Mouse (Mus musculus): ENCODE measurements around the gene Rundc3a. TPM values are rescaled to one million over a fixed set of nuclear protein-coding genes. Genes with fewer than 3 reads are reported as not detected.

Rundc3a gene
- polyA plus RNA-seq, 1 experiment from 2014 or later = 115 TPM

DNA sequence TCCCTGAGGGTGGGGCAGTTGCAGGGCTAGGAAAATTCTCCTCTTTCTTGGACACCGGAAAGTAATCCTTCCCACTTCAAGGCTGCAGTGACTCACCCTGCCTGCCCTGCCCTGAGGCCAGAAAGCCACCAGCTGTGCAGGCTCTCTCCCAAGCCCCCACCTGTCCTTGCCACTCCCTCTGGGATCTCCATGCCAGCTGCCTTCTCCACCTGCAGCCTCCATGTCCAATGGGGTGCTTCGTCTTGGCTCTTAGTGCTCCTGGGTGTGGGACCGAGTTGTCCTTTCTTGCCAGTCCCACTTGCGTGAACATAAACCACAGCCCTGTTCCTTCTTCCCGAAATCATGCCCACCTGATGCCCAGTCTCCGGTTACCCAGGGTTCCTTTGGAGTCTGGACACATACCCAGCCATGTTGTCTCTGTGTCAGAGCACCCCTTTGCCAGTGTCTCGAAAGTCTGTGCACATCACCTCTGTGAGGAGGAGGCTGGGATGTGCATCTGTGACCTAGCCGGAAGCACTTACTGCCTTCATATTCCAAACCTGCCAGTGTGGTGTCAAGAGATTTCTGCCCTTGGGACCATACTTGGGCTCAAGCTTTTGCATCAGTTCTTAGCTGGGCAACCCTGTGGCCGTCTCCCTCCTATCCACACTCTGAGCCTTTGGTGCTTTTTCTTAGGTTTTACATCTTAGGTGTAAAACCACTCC, 1.4 kb downstream of the Rundc3a start:
- DNase-seq (ENCODE audit: low spot score) = no peak
- H3K9ac ChIP-seq (ENCODE audit: low read length) = peak overlapping the region; percentile 88
- no peaks in the 10 kb centered on the region for H3K9me3 ChIP-seq (replicated peaks; ENCODE audit: control insufficient read depth, low read length)
- H3K27me3 ChIP-seq (replicated peaks; ENCODE audit: control insufficient read depth, insufficient read depth, low read length) = 0 out of 2 replicates have a peak, but pooled peaks cover under 1% of the 10 kb centered on the region
- peaks cover 17% of the 10 kb centered on the region for H3K36me3 ChIP-seq (ENCODE audit: control insufficient read depth, insufficient read depth, low read length)
- WGBS = 80% methylated on average over 9 of the region's 9 CpGs
- peak overlapping the region; percentile 96 for H3K27ac ChIP-seq (ENCODE audit: low read depth, low read length)
- peak overlapping the region; percentile 78 for H3K4me2 ChIP-seq (ENCODE audit: low read length)
- no peak for ATAC-seq
- peak overlapping the region; percentile 83 for H3K4me3 ChIP-seq (ENCODE audit: low read depth, low read length)
- H3K4me1 ChIP-seq (ENCODE audit: control insufficient read depth, insufficient read depth, low read length) = peaks cover 44% of the 10 kb centered on the region

DNA sequence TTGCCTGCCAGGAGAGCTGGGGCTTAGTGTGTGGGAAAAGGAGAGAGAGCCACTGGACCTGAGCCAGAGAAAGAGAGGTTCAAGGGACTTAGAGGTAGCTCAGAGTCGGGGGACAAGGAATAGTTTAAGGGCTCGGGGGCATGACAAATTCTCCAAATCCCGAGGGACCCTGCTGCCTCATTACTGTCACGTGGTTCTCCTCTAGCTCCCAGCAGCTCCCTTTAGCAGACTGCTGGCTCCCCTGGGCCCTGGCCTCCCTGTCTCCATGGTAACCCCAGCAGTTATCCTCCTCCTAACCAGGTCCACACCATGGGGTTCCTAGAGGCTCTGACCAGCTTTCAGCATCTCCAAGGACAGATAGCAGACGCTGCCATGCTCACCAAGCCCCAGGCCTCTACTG, 2.0 kb downstream of the Rundc3a start:
- ATAC-seq = no peak
- WGBS = 0% methylated on average over 5 of the region's 5 CpGs
- no peaks in the 10 kb centered on the region for H3K9me3 ChIP-seq (replicated peaks; ENCODE audit: control insufficient read depth, low read length)
- H3K36me3 ChIP-seq (ENCODE audit: control insufficient read depth, insufficient read depth, low read length) = peaks cover 24% of the 10 kb centered on the region
- H3K27ac ChIP-seq (ENCODE audit: low read depth, low read length) = peak overlapping the region; percentile 96; the same call in 1 of the 2 replicates
- peak overlapping the region; percentile 88 for H3K9ac ChIP-seq (ENCODE audit: low read length)
- DNase-seq (ENCODE audit: low spot score) = peak; percentile 68
- 0 out of 2 replicates have a peak, but pooled peaks cover 3% of the 10 kb centered on the region for H3K27me3 ChIP-seq (replicated peaks; ENCODE audit: control insufficient read depth, insufficient read depth, low read length)
- peak overlapping the region; percentile 78 for H3K4me2 ChIP-seq (ENCODE audit: low read length)
- peaks cover 45% of the 10 kb centered on the region for H3K4me1 ChIP-seq (ENCODE audit: control insufficient read depth, insufficient read depth, low read length)
- peak overlapping the region; percentile 83 for H3K4me3 ChIP-seq (ENCODE audit: low read depth, low read length)

- H3K4me1 ChIP-seq (ENCODE audit: control insufficient read depth, insufficient read depth, low read length) = peaks cover 45% of the 10 kb centered on the region
- H3K36me3 ChIP-seq (ENCODE audit: control insufficient read depth, insufficient read depth, low read length) = peaks cover 34% of the 10 kb centered on the region
- no peaks in the 10 kb centered on the region for H3K9me3 ChIP-seq (replicated peaks; ENCODE audit: control insufficient read depth, low read length)
- WGBS = 65% methylated on average over 6 of the region's 6 CpGs
- no peak overlapping the region for H3K27ac ChIP-seq (ENCODE audit: low read depth, low read length)
- peak overlapping the region; percentile 88 for H3K9ac ChIP-seq (ENCODE audit: low read length)
- H3K4me3 ChIP-seq (ENCODE audit: low read depth, low read length) = peak overlapping the region; percentile 83; the same call in 1 of the 2 replicates
- peak overlapping the region; percentile 78 for H3K4me2 ChIP-seq (ENCODE audit: low read length)
- ATAC-seq = no peak
- 0 out of 2 replicates have a peak, but pooled peaks cover 3% of the 10 kb centered on the region for H3K27me3 ChIP-seq (replicated peaks; ENCODE audit: control insufficient read depth, insufficient read depth, low read length)
- no peak for DNase-seq (ENCODE audit: low spot score)
Observed at GRCm38 (mm10) chr11:102396263-102396662, 3.1 kb downstream of the Rundc3a start.

GRCm38 (mm10) chr11:102396671-102397141, 3.5 kb downstream of the Rundc3a start:
- Histone ChIP-seq H3K27me3 (replicated peaks; ENCODE audit: control insufficient read depth, insufficient read depth, low read length) (0 out of 2 replicates have a peak, but pooled peaks cover 3% of the 10 kb centered on the region), H3K4me2 (ENCODE audit: low read length) (peak overlapping the region; percentile 78; the same call in 1 of the 2 replicates), H3K4me3 (ENCODE audit: low read depth, low read length) (no peak overlapping the region), H3K27ac (ENCODE audit: low read depth, low read length) (no peak overlapping the region), H3K4me1 (ENCODE audit: control insufficient read depth, insufficient read depth, low read length) (peaks cover 45% of the 10 kb centered on the region), H3K9me3 (replicated peaks; ENCODE audit: control insufficient read depth, low read length) (no peaks in the 10 kb centered on the region), H3K36me3 (ENCODE audit: control insufficient read depth, insufficient read depth, low read length) (peaks cover 38% of the 10 kb centered on the region), H3K9ac (ENCODE audit: low read length) (peak overlapping the region; percentile 35)
- no peak for ATAC-seq
- no peak for DNase-seq (ENCODE audit: low spot score)
- WGBS = 80% methylated on average over 7 of the region's 7 CpGs

GRCm38 (mm10) chr11:102398007-102398825, 5.0 kb downstream of the Rundc3a start:
- Histone ChIP-seq H3K27ac (ENCODE audit: low read depth, low read length) (no peak overlapping the region), H3K9me3 (replicated peaks; ENCODE audit: control insufficient read depth, low read length) (no peaks in the 10 kb centered on the region), H3K4me1 (ENCODE audit: control insufficient read depth, insufficient read depth, low read length) (peaks cover 45% of the 10 kb centered on the region), H3K36me3 (ENCODE audit: control insufficient read depth, insufficient read depth, low read length) (peaks cover 53% of the 10 kb centered on the region), H3K4me2 (ENCODE audit: low read length) (no peak overlapping the region), H3K4me3 (ENCODE audit: low read depth, low read length) (no peak overlapping the region), H3K9ac (ENCODE audit: low read length) (0 out of 2 replicates have a peak overlapping the region, but pooled peaks have one; percentile 21), H3K27me3 (replicated peaks; ENCODE audit: control insufficient read depth, insufficient read depth, low read length) (0 out of 2 replicates have a peak, but pooled peaks cover 3% of the 10 kb centered on the region)
- no peak for ATAC-seq
- 80% methylated on average over 20 of the region's 20 CpGs for WGBS
- peak; percentile 60 for DNase-seq (ENCODE audit: low spot score)

DNA sequence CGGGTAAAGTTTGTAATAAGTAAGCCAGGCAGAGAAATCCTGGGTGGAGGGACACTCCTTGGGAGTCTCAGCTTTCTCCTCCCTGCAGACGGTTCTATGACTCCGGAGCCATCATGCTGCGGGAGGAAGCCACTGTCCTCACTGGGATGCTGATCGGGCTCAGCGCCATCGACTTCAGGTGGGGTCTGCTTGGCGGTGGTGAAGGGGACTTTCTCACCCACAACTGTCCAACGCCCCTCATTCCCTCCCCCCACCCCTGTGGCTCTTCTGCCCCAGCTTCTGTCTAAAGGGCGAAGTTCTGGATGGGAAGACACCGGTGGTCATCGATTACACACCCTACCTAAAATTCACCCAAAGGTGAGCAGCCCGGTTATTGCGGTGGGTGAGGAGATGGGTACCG, 5.9 kb downstream of the Rundc3a start:
- WGBS = 19% methylated on average over 15 of the region's 15 CpGs
- no peak overlapping the region for H3K4me3 ChIP-seq (ENCODE audit: low read depth, low read length)
- H3K9ac ChIP-seq (ENCODE audit: low read length) = 0 out of 2 replicates have a peak overlapping the region, but pooled peaks have one; percentile 21
- no peak overlapping the region for H3K4me2 ChIP-seq (ENCODE audit: low read length)
- H3K9me3 ChIP-seq (replicated peaks; ENCODE audit: control insufficient read depth, low read length) = no peaks in the 10 kb centered on the region
- H3K4me1 ChIP-seq (ENCODE audit: control insufficient read depth, insufficient read depth, low read length) = peaks cover 42% of the 10 kb centered on the region
- H3K27ac ChIP-seq (ENCODE audit: low read depth, low read length) = no peak overlapping the region
- ATAC-seq = no peak
- H3K36me3 ChIP-seq (ENCODE audit: control insufficient read depth, insufficient read depth, low read length) = peaks cover 62% of the 10 kb centered on the region
- H3K27me3 ChIP-seq (replicated peaks; ENCODE audit: control insufficient read depth, insufficient read depth, low read length) = 0 out of 2 replicates have a peak, but pooled peaks cover 3% of the 10 kb centered on the region
- no peak for DNase-seq (ENCODE audit: low spot score)

- no peak overlapping the region for H3K27ac ChIP-seq (ENCODE audit: low read depth, low read length)
- 7% methylated on average over 34 of the region's 34 CpGs for WGBS
- DNase-seq (ENCODE audit: low spot score) = peak; percentile 49
- peaks cover 37% of the 10 kb centered on the region for H3K4me1 ChIP-seq (ENCODE audit: control insufficient read depth, insufficient read depth, low read length)
- no peak overlapping the region for H3K9ac ChIP-seq (ENCODE audit: low read length)
- 0 out of 2 replicates have a peak, but pooled peaks have one; percentile 1 for ATAC-seq
- H3K27me3 ChIP-seq (replicated peaks; ENCODE audit: control insufficient read depth, insufficient read depth, low read length) = 0 out of 2 replicates have a peak, but pooled peaks cover 3% of the 10 kb centered on the region
- peak overlapping the region; percentile 23; the same call in 1 of the 2 replicates for H3K4me2 ChIP-seq (ENCODE audit: low read length)
- no peaks in the 10 kb centered on the region for H3K9me3 ChIP-seq (replicated peaks; ENCODE audit: control insufficient read depth, low read length)
- no peak overlapping the region for H3K4me3 ChIP-seq (ENCODE audit: low read depth, low read length)
- peaks cover 68% of the 10 kb centered on the region for H3K36me3 ChIP-seq (ENCODE audit: control insufficient read depth, insufficient read depth, low read length)
Observed at GRCm38 (mm10) chr11:102399610-102400072, 6.4 kb downstream of the Rundc3a start.

DNA sequence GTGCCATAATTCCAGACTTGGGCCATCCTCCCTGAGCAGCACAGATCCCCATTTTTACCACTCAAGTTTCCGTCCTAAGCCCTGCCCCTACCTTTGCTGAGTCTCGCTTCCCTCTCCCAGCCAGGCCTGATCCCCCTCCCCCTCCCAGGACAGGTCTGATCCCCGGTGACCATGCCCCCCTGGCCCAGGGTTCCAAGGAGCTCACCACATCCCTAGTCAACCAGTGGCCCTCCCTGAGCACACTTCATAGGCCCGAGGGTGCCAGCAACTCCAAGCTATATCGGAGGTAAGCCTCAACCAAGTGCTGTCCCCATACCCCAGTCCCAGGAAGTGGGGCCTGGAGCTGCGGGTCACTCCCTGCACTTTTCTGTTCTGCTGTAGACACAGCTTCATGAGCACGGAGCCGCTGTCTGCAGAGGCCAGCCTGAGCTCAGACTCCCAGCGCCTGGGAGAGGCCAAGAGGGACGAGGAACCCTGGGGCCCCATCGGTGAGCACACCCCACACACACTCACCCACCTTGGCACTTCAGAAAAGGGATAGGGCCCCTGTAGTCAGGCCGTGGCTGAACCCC, 7.4 kb downstream of the Rundc3a start:
- Histone ChIP-seq H3K36me3 (ENCODE audit: control insufficient read depth, insufficient read depth, low read length) (peaks cover 70% of the 10 kb centered on the region), H3K4me1 (ENCODE audit: control insufficient read depth, insufficient read depth, low read length) (peaks cover 27% of the 10 kb centered on the region)
- 34% methylated on average over 12 of the region's 12 CpGs for WGBS

More for the DNA sequence above, 7.4 kb downstream of the Rundc3a start:
- Histone ChIP-seq H3K4me2 (ENCODE audit: low read length) (no peak overlapping the region), H3K27me3 (replicated peaks; ENCODE audit: control insufficient read depth, insufficient read depth, low read length) (0 out of 2 replicates have a peak, but pooled peaks cover 3% of the 10 kb centered on the region), H3K27ac (ENCODE audit: low read depth, low read length) (no peak overlapping the region), H3K4me3 (ENCODE audit: low read depth, low read length) (no peak overlapping the region), H3K9ac (ENCODE audit: low read length) (no peak overlapping the region), H3K9me3 (replicated peaks; ENCODE audit: control insufficient read depth, low read length) (no peaks in the 10 kb centered on the region)
- ATAC-seq (no peak), DNase-seq (ENCODE audit: low spot score) (no peak)
